Mouse (Mus musculus) T-cell, adult 2 months (primary cell): ENCODE data around the gene Pfdn2.
"Not testable (repeated sequence)": the region's sequence is repeated elsewhere in the genome, so short reads cannot be mapped to it uniquely, and the experiment has no call there.

Experiments used
- DNase-seq: peaks from one replicate; pipeline ENCODE4 v3.0.0; 2022; ENCODE audit warnings: low spot score

Gene Pfdn2

GRCm38 (mm10) chr1:171345225-171346094, at the start of gene Pfdn2, which contains the start of gene Nit1:
Pfdn2 (plus strand) TSS chr1:171345670.
Nit1 (minus strand) TSS chr1:171345646.
- DNase-seq: peak; percentile 92

GRCm38 (mm10) chr1:171298226-171298625, 47.2 kb upstream of the Pfdn2 start:
- DNase-seq: no peak

- not testable (repeated sequence) for DNase-seq
Observed at GRCm38 (mm10) chr1:171306157-171306556, 39.3 kb upstream of the Pfdn2 start.

GRCm38 (mm10) chr1:171309321-171309720, 36.1 kb upstream of the Pfdn2 start:
- DNase-seq: no peak

- DNase-seq: no peak
Observed at GRCm38 (mm10) chr1:171319748-171320147, 25.7 kb upstream of the Pfdn2 start.

- no peak for DNase-seq
Observed at GRCm38 (mm10) chr1:171320151-171320550, 25.3 kb upstream of the Pfdn2 start.

GRCm38 (mm10) chr1:171321415-171321814, 24.1 kb upstream of the Pfdn2 start:
- peak; percentile 46 for DNase-seq

GRCm38 (mm10) chr1:171322012-171322411, 23.5 kb upstream of the Pfdn2 start:
- DNase-seq: no peak

- no peak for DNase-seq
Observed at GRCm38 (mm10) chr1:171325571-171325970, 19.9 kb upstream of the Pfdn2 start.

- not testable (repeated sequence) for DNase-seq
Observed at GRCm38 (mm10) chr1:171326588-171326987, 18.9 kb upstream of the Pfdn2 start.

GRCm38 (mm10) chr1:171328244-171328643, 17.2 kb upstream of the Pfdn2 start:
- DNase-seq: no peak

- DNase-seq: peak; percentile 91
Observed at GRCm38 (mm10) chr1:171328839-171329432, 16.5 kb upstream of the Pfdn2 start, which contains the start of gene Dedd. Dedd (plus strand) TSS chr1:171329145.

GRCm38 (mm10) chr1:171329433-171330215, 15.8 kb upstream of the Pfdn2 start:
- DNase-seq: peak; percentile 32

GRCm38 (mm10) chr1:171330216-171330560, 15.3 kb upstream of the Pfdn2 start:
- DNase-seq: no peak

- no peak for DNase-seq
Observed at GRCm38 (mm10) chr1:171342262-171343207, 2.9 kb upstream of the Pfdn2 start.

- no peak for DNase-seq
Observed at GRCm38 (mm10) chr1:171343922-171344677, 1.4 kb upstream of the Pfdn2 start.

GRCm38 (mm10) chr1:171344715-171345114, 755 bp upstream of the Pfdn2 start:
- DNase-seq: no peak

- no peak for DNase-seq
Observed at GRCm38 (mm10) chr1:171346095-171346450, 603 bp downstream of the Pfdn2 start.

- DNase-seq: no peak
Observed at GRCm38 (mm10) chr1:171348665-171349064, 3.2 kb downstream of the Pfdn2 start.

GRCm38 (mm10) chr1:171349210-171349609, 3.7 kb downstream of the Pfdn2 start:
- DNase-seq: no peak
